Mouse (Mus musculus) 3134 (cell line): Measurements from ENCODE around the gene Six2.
"Not testable (repeated sequence)": the region's sequence is repeated elsewhere in the genome, so short reads cannot be mapped to it uniquely, and the experiment has no call there.

Source experiments
- DNase-seq: peaks from one replicate; pipeline ENCODE4 v3.0.0-alpha.2; 2011; ENCODE audit warnings: low spot score; ENCODE audit not compliant: insufficient read length; ENCODE audit errors: extremely low read depth

Gene Six2

GRCm38 (mm10) chr17:85690323-85690968 lies 2.4 kb upstream of the Six2 start:
- DNase-seq = no peak

DNA sequence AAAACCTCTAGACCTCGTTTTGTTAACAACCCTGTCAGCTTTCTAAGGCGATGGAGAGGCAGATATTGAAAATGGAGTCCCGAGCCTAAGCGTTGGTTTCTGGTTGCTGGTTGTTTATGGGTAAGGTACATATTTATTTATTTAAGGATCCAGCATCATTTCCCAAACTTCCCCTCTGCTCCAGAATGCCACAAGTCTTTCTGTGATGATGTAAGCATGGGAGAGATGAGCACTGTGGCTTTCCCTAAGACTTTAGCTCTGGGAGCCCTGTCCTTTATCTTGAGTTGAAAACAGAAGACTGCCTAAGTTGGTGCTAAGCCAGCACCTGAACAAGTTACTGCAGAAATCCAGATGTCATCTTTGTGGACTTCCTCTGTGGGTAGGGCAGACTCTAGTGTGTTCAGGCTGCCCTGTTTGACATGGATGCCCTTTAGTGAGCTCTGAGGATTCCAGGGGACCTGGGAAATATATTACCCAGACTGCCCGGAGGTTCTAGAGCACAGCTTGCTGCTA lies 1.8 kb upstream of the Six2 start:
- no peak for DNase-seq

- peak; percentile 18 for DNase-seq
These were observed 1.1 kb upstream of the Six2 start for GRCm38 (mm10) chr17:85688911-85689806.

GRCm38 (mm10) chr17:85687421-85688235 lies 446 bp downstream of the Six2 start:
- DNase-seq = peak; percentile 15

DNA sequence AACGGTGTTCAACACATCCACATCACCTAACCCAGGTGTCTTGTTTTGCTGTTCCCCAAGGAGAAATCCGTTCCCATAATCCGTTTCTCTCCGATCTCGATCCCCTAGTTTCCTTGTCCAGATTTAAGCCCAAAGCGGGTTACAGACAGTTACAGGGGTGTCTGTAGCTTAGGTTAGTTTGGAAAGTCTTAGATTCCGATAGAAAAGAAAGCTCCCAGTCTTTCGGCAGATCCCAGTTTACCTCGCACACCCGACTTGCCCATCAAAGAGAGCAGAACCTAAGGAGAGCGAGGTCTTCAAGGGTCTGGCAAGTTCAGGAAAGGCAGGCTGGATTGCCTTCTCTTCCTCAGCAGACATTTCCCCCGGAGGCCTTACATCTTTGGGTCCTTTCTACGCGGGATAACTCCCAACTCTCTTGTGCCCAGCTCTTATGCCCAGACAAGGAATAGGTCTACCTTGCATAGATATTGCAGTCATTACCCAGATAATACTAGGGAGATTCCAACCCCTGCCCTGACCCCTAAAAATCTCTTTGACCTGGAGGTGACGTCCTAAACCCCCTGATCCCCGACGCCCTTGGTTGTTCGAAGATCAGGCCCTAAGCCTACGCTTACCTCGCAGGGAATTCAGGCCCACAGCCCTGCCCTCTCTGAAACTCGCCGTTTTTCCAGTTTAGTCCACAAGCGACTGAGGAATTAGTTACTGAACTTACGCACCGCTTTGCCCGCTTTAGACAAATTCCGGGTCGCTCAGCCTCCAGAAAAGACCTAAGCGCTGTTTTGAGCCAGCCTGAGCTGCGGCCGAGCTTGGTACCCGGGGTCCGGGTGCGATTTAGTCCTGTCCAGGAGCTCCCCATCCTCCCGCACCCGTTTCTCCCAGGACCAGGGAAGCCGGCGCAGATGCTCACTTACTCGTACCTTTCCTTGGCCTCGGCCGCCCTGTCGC lies 1.3 kb downstream of the Six2 start:
- no peak for DNase-seq

DNA sequence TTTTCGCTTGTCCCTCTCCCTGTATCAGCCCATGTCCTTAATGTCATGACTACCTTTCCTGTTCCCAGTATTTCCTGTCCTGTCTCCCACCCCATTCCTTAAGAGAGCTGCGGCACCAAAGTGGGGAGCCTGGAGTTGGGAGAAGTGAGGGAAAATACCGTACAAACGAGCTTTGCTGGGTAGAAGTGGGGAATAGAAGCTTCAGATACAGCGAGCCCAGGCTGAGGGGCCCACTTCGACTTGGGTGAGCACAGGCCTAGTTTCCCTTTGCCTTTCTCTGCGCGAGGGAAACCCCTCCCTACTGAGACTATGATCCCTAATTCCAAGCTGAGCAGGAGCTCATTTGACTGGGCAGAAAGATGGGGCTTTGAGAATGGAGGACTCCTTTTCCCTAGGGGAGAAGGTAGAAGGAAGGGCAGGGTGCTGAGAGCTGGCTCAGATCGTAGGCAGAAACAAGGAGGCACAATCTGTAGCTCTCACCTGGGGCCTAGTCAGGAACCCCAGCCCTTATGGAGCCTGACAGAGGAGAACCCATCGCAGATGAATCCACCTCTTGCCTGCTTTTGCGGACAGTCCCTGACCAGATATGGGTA lies 2.3 kb downstream of the Six2 start:
- DNase-seq = no peak

GRCm38 (mm10) chr17:85684841-85685688 lies 3.0 kb downstream of the Six2 start:
- DNase-seq = no peak

DNA sequence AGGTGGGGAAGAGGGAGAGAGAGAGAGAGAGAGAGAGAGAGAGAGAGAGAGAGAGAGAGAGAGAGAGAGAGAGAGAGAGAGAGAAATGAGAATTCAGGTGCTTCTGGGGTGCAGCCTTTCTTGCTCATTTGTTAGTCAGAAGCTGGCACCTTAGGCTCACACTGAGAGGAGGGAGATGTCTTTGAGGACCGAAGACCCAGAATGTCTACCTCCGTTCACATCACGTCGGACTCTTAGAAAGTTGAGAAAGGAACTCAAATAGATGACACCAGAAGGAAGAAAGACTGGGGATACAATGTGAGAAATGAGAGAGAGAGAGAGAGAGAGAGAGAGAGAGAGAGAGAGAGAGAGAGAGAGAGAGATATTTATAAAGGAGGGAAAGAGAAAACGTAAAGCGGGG lies 3.6 kb downstream of the Six2 start:
- not testable (repeated sequence) for DNase-seq

DNA sequence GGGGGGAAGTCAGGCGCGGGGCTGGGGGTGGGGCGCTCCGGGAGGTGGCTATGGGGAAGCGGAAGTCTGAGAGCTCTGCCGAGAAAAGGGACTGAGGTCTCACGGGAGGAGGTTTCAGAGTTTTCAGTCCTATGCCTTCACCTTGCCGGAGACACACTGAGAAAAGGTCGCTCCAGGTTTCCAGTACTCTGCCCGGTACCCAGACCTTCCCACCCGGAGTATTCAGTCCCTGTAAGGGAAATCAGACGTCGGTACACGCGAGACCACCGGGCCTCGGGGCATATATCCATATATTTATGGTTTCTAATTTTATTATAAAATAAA lies 4.1 kb downstream of the Six2 start:
- DNase-seq = no peak

DNA sequence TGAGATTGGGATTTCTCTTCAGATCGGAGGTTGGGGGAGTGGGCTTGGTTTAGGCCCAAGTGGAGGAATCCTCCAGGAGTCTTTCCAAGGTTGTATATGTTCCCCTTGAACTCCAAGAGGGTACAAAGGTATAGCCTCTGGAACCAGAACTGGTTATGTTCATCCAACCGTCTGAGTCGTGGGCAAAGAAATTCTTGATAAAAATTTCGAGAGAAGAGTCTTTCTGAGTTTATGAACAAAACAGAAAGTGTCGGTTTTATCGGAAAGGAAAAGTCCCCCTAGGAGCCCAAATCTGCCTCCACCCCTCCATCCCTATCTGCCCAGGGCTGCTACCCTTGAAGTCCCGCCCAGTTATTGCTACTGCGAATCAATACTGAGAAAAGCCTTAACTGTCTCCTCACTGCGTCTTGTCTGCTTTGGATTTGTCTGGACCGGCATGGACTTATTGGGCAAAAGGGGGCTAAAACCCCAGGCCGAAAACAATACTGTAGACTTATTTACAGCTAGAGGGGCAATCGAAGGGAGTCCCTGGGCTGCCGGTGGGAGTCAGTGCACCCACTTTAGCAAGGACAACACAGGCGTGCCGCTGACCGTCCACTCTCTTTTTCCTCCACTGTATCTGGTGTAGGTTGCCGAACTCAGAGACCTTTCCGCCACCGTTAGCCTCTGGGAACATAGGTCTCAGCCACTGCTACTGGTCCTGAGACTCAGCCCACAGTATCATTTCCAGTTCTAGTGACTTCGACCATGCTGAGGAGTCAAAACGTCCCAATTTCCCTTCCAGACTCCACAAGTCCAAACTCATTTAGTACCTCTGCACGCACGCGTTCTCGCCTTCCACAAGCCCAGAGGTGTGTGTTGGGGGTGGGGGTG lies 4.7 kb downstream of the Six2 start:
- no peak for DNase-seq

- no peak for DNase-seq
These were observed 5.8 kb downstream of the Six2 start for GRCm38 (mm10) chr17:85682181-85682710.

DNA sequence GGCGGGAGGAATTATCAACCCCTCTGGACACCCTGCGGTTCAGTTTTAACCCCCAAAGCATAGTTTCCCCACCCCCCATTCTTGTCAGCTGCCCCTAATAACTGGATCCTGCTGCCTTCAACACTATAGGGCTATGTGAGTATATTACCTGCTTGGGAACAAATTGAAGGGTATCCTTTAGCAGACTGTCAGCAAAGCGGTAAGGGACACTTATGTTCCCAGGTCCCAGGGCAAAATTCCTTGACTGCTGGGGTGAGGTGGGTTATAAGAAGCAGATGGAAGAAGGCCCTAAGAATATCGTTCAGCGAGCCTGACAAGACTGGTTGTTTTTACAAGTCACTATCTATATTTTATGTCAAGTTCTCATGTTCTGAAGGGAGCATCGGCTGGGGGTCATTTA lies 6.3 kb downstream of the Six2 start:
- no peak for DNase-seq

DNA sequence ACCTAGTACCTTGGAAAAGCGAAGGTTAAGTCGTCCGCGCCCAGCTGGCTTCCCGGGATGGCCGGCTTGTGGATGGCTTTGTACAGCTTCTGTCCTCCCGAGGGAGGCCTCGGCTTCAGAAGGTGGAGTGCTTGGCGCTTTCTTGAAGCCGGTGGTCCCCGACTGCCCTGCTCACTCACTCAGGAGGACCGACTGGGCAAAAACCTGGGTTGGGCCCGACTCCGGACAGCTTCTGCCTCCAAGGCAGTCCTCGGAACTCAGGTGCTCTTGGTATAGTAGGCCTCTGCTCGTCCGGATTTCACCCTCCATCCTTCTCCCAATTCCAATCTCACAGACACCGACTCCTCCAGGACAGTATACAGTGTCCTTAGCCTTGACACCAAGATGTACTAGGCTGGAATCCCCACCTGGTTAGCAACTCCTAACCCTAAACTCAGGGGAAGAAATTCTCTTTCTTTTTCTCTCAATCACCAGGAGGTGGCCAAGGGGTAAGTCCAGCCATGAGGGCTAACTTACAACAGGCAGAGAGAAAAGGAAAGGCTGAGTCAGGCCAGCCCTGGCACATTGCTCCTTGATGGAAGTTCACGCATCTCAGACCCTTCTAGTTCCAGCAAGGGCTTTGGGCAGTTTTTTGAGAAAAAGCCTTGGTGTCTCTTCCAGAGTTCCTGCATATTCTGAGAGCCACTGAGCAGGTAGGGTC lies 7.1 kb downstream of the Six2 start:
- no peak for DNase-seq

DNA sequence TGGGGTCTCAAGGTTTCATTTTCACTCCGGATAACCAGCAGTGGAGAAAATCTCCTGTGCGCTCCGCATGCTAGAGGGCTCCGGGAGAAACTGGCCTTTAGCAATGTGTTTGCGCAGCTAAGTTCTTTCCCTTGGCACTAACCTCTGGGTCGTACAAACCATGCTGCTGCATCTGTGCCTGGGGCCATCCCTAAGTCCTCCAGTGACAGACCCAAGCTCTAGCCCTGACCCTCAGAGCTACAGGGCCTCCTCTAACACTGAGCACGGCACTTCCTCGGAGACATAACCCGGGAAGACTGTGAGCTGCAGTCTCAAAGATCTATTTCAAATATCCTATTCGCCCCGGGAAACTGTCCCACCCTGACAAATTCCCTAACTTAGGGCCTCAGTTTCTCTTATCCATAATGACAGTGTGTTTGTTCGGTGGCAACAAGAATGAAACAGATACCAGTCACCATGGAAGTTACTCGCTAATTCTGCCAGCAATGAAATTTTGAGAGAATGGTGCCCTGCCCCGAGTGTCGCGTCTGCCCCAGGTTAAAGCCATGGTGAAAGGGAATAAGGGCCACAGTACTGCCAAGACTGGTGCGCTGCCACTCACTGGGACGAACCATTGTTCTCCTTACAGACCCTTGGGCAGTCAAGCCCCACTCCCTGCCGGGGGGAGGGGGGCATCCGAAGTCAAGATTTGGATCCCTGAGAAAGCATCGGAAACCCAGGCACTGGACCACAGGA lies 7.8 kb downstream of the Six2 start:
- no peak for DNase-seq

- DNase-seq = no peak
These were observed 8.4 kb downstream of the Six2 start for GRCm38 (mm10) chr17:85679651-85680050.

- DNase-seq = peak; percentile 28
These were observed 23.3 kb downstream of the Six2 start for GRCm38 (mm10) chr17:85664618-85665320.
